Mouse (Mus musculus) heart, adult 18-20 months (tissue): ENCODE measurements around the gene Syt9. TPM values are rescaled to one million over a fixed set of nuclear protein-coding genes. Genes with fewer than 3 reads are reported as not detected.

Experiments
- DNase-seq, 2 experiments: peaks; one replicate each; pipeline ENCODE4 v3.0.0; 2021 to 2022; ENCODE audit warnings: mixed read lengths in 1 of 2
- total RNA-seq, 2 experiments: library from RNA; stranded (reverse); gene quantifications; 2 replicates each; pipeline ENCODE4 v1.2.3; 2021

The Syt9 gene
- total RNA-seq, 2 experiments from 2014 or later, result 0.10 TPM; not detected in 1

DNA sequence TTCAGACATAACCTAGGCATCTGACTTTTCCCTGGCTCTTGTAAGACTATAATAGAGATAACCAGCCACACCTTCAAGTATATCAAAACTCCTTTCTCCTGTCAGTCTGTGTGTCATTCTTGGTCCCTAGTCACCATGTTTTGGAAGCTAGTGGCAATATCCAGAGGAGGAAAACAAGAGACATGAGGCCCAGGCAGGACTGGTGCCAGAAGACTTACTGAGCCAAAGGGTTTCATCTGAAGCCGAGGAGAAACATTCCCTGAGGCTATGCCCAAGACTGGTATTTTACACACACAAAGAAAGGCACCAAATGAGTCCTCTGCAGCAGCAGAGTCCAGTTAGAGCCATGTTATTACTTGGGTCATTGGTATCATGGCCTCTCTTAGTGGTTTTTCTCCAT lies 174.5 kb downstream of the Syt9 start:
- peak in 1 of 2 experiments; percentile 5 for DNase-seq

DNA sequence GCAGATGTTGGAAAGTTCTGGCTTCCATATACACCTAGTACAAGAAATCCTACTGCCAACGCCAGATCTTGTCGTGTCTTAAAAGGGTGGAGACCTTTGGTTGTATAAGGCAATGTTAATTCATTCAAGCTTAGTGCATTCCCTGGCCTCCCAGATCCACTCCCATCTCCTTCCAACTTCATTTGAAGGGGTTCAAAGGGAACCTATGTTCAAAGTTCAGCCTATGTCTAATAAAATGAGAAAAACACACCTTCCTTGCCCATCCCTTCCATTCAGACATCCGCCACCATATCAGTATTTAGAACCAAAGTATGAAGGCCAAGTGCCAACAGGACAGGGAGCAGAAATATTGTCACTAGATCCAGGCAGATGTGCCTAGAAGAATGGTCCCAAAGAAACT lies 177.3 kb downstream of the Syt9 start:
- no peak for DNase-seq

DNA sequence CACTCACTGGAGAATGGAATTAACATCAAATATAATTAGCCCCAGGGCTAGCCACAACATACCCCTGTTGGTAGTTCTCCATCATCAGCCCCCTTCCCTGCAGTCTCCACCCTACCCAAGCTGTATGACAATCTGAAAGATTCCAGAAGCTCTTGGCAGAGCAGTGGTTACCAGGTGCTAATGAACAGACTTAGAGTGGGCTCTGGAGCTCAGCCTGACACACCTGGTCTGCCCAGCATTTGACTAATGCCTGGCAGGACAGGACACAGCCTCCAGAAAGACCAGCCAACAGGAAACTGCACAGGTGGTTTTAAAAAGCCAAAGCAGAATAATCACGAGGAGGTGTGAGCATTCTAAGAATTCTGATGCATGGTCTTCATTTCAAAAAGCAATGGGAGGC lies 182.9 kb downstream of the Syt9 start:
- DNase-seq, result no peak

- DNase-seq, result peak in 1 of 2 experiments; percentile 17
These were observed 185.4 kb downstream of the Syt9 start for GRCm38 (mm10) chr7:107555906-107556305.

DNA sequence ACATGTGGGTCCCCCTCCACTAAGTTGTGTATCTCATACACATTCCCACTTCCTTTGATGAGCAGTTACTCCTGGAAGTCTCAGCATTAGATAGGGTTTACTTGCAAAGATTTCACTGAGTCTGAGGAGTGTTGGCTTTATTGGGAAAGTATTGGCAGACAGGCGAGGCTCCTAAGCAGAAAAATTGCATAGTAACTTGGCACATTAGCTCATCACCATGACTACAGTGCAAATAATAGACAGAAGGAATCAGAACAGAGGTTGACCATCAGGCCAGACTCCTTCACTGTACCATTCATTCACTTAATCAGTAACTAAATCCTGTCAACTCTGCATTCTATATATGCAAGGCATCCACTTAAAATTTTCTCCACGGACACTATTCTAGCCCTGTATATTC lies 190.1 kb downstream of the Syt9 start:
- DNase-seq, result peak; percentile 13 to 25

DNA sequence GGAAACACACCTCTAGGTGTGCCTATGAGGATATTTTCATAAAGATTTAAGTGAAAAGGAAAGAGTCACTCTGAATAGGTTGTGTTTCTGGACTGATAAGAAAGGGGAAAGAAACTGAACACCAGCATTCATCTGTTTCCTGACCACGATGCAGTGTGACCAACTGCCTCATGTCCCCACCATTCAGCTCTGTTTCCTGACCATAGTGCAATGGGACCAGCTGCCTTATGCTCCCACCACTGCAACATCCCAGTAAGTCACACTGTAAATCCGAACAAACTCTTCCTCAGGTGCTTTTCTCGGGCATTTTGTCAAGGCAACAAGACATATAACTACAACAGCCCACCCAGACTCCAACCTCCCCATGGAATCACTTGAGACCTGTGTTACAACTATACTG lies 191.1 kb downstream of the Syt9 start:
- DNase-seq, result no peak

GRCm38 (mm10) chr7:107563727-107564126 lies 193.2 kb downstream of the Syt9 start:
- no peak for DNase-seq

GRCm38 (mm10) chr7:107567261-107567671 lies 196.7 kb downstream of the Syt9 start, which contains the start of gene Olfml1:
Gene Olfml1, plus strand, starts transcription at chr7:107567446.
- DNase-seq, result peak; percentile 61 to 66

GRCm38 (mm10) chr7:107567674-107568073 lies 197.1 kb downstream of the Syt9 start:
- DNase-seq, result no peak

DNA sequence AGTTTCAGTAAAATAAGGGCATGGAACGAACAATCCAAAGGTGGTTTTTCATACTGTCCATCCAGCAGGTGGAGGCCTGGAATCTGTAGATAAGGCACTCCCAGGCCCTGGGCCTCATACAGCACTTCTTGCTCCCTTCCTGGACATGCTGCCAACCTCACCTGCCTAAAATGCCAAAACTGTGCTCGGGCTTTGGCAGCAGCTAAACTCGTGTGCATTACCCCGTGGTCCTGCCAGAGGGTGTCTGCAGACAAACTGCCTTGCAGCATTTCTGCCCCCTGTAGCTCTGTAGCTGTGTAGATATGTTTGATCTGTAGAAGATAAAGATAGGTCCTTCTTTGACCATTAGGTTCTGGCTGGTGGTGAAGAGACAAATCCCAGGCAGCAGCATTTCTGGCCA lies 198.4 kb downstream of the Syt9 start:
- peak in 1 of 2 experiments; percentile 10 for DNase-seq

- DNase-seq, result no peak
These were observed 203.3 kb downstream of the Syt9 start for GRCm38 (mm10) chr7:107573856-107574255.

GRCm38 (mm10) chr7:107574276-107574675 lies 203.7 kb downstream of the Syt9 start:
- DNase-seq, result peak in 1 of 2 experiments; percentile 24

GRCm38 (mm10) chr7:107592641-107593040 lies 222.1 kb downstream of the Syt9 start:
- peak; percentile 65 to 77 for DNase-seq

GRCm38 (mm10) chr7:107593904-107594303 lies 223.4 kb downstream of the Syt9 start:
- peak; percentile 43 to 61 for DNase-seq

- DNase-seq, result peak; percentile 59 to 74
These were observed 223.9 kb downstream of the Syt9 start for GRCm38 (mm10) chr7:107594325-107594856.

GRCm38 (mm10) chr7:107594857-107595402 lies 224.4 kb downstream of the Syt9 start, which contains the start of gene Ppfibp2:
Gene Ppfibp2, plus strand, starts transcription at chr7:107595207.
- peak; percentile 94 to 95 for DNase-seq

DNA sequence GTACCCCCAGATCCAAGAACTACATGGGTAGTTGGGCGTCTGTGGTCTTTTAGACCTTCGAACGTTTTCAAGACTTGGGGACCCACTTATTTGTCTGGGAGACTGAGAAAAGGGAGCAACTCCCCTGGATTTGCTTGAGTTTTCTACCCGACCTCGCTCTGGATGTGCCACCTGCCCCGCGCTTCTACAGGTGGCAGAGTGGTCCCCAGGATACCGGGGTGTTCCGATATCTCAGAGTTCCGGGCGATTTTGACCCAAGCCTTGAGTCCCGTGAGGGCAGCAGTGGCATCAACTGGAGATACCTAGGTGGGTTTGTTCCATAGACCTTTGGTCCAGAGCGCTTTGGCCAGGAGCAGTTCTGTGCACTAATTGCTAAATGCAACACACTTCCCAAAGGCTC lies 224.9 kb downstream of the Syt9 start:
- peak in 1 of 2 experiments; percentile 35 for DNase-seq

DNA sequence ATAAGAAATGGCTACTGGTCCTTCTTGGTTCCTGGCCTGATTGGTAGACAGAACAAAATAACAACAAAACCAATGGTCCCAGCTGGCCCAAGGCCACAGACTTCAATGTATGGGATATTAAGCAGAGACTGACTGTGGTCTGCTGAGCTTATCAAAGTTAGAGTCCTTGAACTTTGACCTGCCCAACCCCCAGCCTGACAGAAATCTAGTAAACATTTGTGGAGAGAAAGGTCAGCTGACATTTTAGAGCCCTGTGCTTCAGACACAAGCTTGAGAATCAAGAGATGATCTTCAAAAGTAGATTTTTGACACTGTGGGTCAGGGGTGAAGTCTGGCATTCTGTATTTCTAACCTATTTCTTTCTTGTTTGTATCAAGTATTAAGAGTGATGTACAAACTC lies 226.2 kb downstream of the Syt9 start:
- DNase-seq, result no peak

GRCm38 (mm10) chr7:107597956-107598355 lies 227.4 kb downstream of the Syt9 start:
- no peak for DNase-seq

Other genes starting within 250 kb of the Syt9 start
- gene Olfr715, start 239.6 kb upstream of the Syt9 start, total RNA-seq, result not detected
- gene Olfr716, start 232.4 kb upstream of the Syt9 start, total RNA-seq, result not detected
- gene Nlrp14, start 203.7 kb upstream of the Syt9 start, total RNA-seq, result not detected
- gene Rbmxl2, start 161.3 kb upstream of the Syt9 start, total RNA-seq, result not detected
- gene Olfml1, start 196.7 kb downstream of the Syt9 start, total RNA-seq, result 1 to 10 TPM; 2.7 to 3.9 TPM
- 10 to 100 TPM; 24.6 to 26.4 TPM for gene Ppfibp2, start 224.5 kb downstream of the Syt9 start, total RNA-seq